ENCODE assay signal across 11 mouse cellular contexts in the genomic region with DNA sequence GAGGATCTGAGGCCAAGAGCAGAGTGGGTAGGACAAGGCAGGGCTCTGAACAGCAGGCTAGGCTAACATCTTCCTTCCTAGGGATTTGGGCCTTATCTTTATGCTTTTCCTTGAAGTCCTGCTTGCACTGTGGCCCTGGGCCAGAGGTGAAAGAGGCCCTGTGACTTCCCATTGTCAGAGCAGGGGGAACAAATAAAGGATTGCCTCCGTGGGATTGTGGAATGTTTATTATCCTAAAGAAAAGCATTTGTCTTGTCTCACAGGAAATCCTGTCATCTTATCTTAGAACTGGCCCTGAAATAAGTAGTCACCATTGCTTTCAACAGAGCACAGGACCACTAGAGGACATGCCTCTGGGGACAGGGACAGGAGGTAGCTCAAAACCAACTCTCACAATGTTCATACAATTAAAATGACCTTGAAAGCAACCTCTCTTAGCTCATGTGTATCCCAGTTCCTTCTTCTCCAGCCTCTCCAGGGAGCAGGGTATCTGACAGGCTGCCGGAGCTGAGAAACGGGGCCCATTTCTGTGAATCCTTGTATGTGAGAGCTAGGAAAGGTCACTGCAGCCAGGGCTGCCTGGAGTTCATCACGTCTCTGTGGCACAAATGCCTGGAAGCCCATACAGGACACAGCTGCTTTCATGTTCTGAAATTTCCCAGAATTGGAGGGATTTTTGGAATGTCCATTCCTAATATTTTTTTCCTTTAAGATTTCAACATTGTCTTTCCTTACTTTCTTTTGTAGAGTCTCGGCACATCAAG. TPM values are rescaled to one million over a fixed set of nuclear protein-coding genes. Genes with fewer than 3 reads are reported as not detected.
DNase-seq lines count a peak whose midpoint lies in the region; ATAC-seq and TF ChIP-seq lines count a peak whose summit lies in the region.
"Had no signal": no experiment of that assay in that cellular context is flagged by ENCODE, and none has a peak within 500 bp of the region (broad histone marks: within the 10 kb centered on the region; RNA-seq: fewer than 3 reads in every experiment).

No protein-coding gene starts in this region.

- no peak for TF ChIP-seq POLR2A in lung, adult 2 months (IDR thresholded peaks at IDR 0.05; ENCODE audit: borderline replicate concordance, extremely low read depth, low read depth, low read length)

- ATAC-seq in heart, embryonic 11.5 days (replicated peaks; ENCODE audit: insufficient number of reproducible peaks, low FRiP score, low TSS enrichment), result peak; percentile 85
- no peak for ATAC-seq in kidney, postnatal 0 days (replicated peaks; ENCODE audit: low FRiP score, low read depth)
- ATAC-seq: activated CD4-positive, CD25-positive, alpha-beta regulatory T cell, adult 4 months had no signal

- H3K36me3 ChIP-seq in heart, embryonic 11.5 days (ENCODE audit: control insufficient read depth, insufficient read depth, low read length), result no peaks in the 10 kb centered on the region
- H3K36me3 ChIP-seq in kidney, postnatal 0 days (ENCODE audit: insufficient read depth, low read length), result no peaks in the 10 kb centered on the region
- H3K36me3 ChIP-seq: neural tube, embryonic 12.5 days had no signal

- peak overlapping the region; percentile 75 for H3K27ac ChIP-seq in heart, embryonic 11.5 days (ENCODE audit: low read depth, low read length)
- peak overlapping the region; percentile 68 for H3K27ac ChIP-seq in kidney, postnatal 0 days
- H3K27ac ChIP-seq: neural tube, embryonic 12.5 days had no signal

- TF ChIP-seq CTCF in lung, adult 2 months (IDR thresholded peaks at IDR 0.05; ENCODE audit: insufficient read depth, low read length), result no peak
- TF ChIP-seq CTCF in kidney, postnatal 0 days (IDR thresholded peaks at IDR 0.05; ENCODE audit: low read depth), result no peak

- H3K9ac ChIP-seq in heart, embryonic 11.5 days (ENCODE audit: low read depth, low read length), result no peak overlapping the region
- H3K9ac ChIP-seq in kidney, postnatal 0 days (ENCODE audit: low read depth, low read length), result no peak overlapping the region
- H3K9ac ChIP-seq: neural tube, embryonic 12.5 days had no signal

- peaks cover 15% of the 10 kb centered on the region for H3K4me1 ChIP-seq in lung, adult 2 months (ENCODE audit: control insufficient read depth, insufficient read depth, low read length)
- peaks cover 10% of the 10 kb centered on the region for H3K4me1 ChIP-seq in heart, embryonic 11.5 days (ENCODE audit: control insufficient read depth, insufficient read depth, low read length)
- H3K4me1 ChIP-seq in kidney, postnatal 0 days (replicated peaks; ENCODE audit: insufficient read depth, low read length), result no peaks in the 10 kb centered on the region

- peak; percentile 59 to 72 for DNase-seq in lung, adult 18-20 months
- no peak for DNase-seq in lung, adult 2 months
- peak; percentile 65 for DNase-seq in kidney, postnatal 0 days (ENCODE audit: low spot score)
- DNase-seq in lung, postnatal 25 days (ENCODE audit: low spot score), result peak; percentile 66
- no peak for DNase-seq in B cell, adult 2 months
- DNase-seq in left cerebral cortex, postnatal 10 days (ENCODE audit: extremely low spot score in 1 of 2, low spot score in 2 of 2), result no peak
- no peak for DNase-seq in left cerebral cortex, postnatal 25 days (ENCODE audit: low spot score in 2 of 2)
- DNase-seq: cerebellum, postnatal 25 days had no signal

- peak overlapping the region; percentile 31; the same call in 1 of the 2 replicates for H3K4me2 ChIP-seq in heart, embryonic 11.5 days
- H3K4me2 ChIP-seq in kidney, postnatal 0 days (ENCODE audit: low read length), result no peak overlapping the region
- H3K4me2 ChIP-seq: neural tube, embryonic 12.5 days had no signal

- intact Hi-C loops in left cerebral cortex, postnatal 10 days (cut with DNase I), result no loop called here
- intact Hi-C loops in left cerebral cortex, postnatal 25 days (cut with DNase I), result no loop called here

- no peaks in the 10 kb centered on the region for H3K27me3 ChIP-seq in heart, embryonic 11.5 days (ENCODE audit: control insufficient read depth, insufficient read depth, low read length)
- H3K27me3 ChIP-seq in kidney, postnatal 0 days (ENCODE audit: insufficient read depth, low read length), result no peaks in the 10 kb centered on the region
- H3K27me3 ChIP-seq: neural tube, embryonic 12.5 days had no signal

- H3K9me3 ChIP-seq in heart, embryonic 11.5 days (replicated peaks; ENCODE audit: control insufficient read depth, low read length), result no peaks in the 10 kb centered on the region
- no peaks in the 10 kb centered on the region for H3K9me3 ChIP-seq in kidney, postnatal 0 days (replicated peaks; ENCODE audit: low read length)
- H3K9me3 ChIP-seq: neural tube, embryonic 12.5 days had no signal

- H3K4me3 ChIP-seq in lung, adult 2 months (replicated peaks; ENCODE audit: extremely low read depth, low read depth, low read length), result no peak overlapping the region
- no peak overlapping the region for H3K4me3 ChIP-seq in heart, embryonic 11.5 days (ENCODE audit: low read depth, low read length)
- no peak overlapping the region for H3K4me3 ChIP-seq in kidney, postnatal 0 days (replicated peaks; ENCODE audit: low read depth, low read length)
- H3K4me3 ChIP-seq: neural tube, embryonic 12.5 days had no signal

- WGBS in lung, adult 2 months, result 46% methylated on average over 5 of the region's 5 CpGs
- WGBS in heart, embryonic 11.5 days (ENCODE audit: insufficient replicate concordance), result 14% methylated on average over 5 of the region's 5 CpGs
- 43% methylated on average over 5 of the region's 5 CpGs for whole genome bisulfite sequencing in kidney, postnatal 0 days

RNA-seq across cellular contexts. Expression of a gene that starts 19.5 kb away (rescaled TPM):
- polyA plus RNA-seq in lung, adult 2 months (2012; rRNA removed), result 22.0 and 41.7 TPM in 2 replicates
- 203 and 213 TPM in 2 replicates for polyA plus RNA-seq in heart, embryonic 11.5 days (2014; fragmentation: Nextera tagmentation; extraction: Ambion mirVana)
- 137 and 143 TPM in 2 replicates for polyA plus RNA-seq in kidney, postnatal 0 days (2015; fragmentation: Nextera tagmentation; extraction: Ambion mirVana)
- 10 to 100 TPM; 54.1 to 54.4 TPM for total RNA-seq in left cerebral cortex, postnatal 10 days (2021)
- 10 to 100 TPM; 45.5 to 50.0 TPM for total RNA-seq in left cerebral cortex, postnatal 25 days (2021)

Comparison
In these comparisons a context has a peak if more than half of its experiments do, and no peak if none do; other contexts are left out.
1. DNase-seq: peak in lung, adult 18-20 months (2 of 2), kidney, postnatal 0 days (single experiment) and lung, postnatal 25 days (single experiment); none in lung, adult 2 months (single experiment), B cell, adult 2 months (0 of 2), left cerebral cortex, postnatal 10 days (0 of 2) and left cerebral cortex, postnatal 25 days (0 of 2).